ENCODE assay signal across 28 mouse cellular contexts in the genomic region with DNA sequence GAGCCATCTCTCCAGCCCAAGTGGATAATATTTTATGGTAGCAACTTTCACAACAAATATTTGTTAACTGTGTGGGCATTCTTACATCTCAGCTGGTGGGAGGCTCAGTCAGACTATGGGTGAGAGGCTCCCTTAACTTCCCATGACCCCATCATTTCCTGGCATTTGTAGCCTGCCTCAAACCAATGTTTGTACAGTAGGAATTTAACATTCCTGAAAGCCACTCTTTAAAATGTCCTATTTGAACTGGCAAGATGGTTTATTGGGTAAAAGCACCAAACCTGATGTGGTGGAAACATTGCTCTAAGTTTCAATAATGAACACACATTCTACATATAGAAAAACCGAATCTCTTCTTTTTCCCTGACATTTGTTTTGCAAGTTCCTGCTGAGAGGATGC. TPM values are rescaled to one million over a fixed set of nuclear protein-coding genes. Genes with fewer than 3 reads are reported as not detected.
A peak's percentile ranks its signal among the peaks of the same experiment; 100 is the strongest.
DNase-seq lines count a peak whose midpoint lies in the region; ATAC-seq and TF ChIP-seq lines count a peak whose summit lies in the region.
"Had no signal": no experiment of that assay in that cellular context is flagged by ENCODE, and none has a peak within 500 bp of the region (broad histone marks: within the 10 kb centered on the region; RNA-seq: fewer than 3 reads in every experiment).

No protein-coding gene starts in this region.

- H3K36me3 ChIP-seq in midbrain, embryonic 11.5 days (ENCODE audit: control insufficient read depth, insufficient read depth, low read length): no peaks in the 10 kb centered on the region
- no peaks in the 10 kb centered on the region for H3K36me3 ChIP-seq in midbrain, postnatal 0 days (ENCODE audit: insufficient read depth, low read length)
- no peaks in the 10 kb centered on the region for H3K36me3 ChIP-seq in kidney, embryonic 16.5 days (ENCODE audit: insufficient read depth, low read length)
- no peaks in the 10 kb centered on the region for H3K36me3 ChIP-seq in thymus, adult 2 months (ENCODE audit: control insufficient read depth, insufficient read depth, low read length)
- H3K36me3 ChIP-seq: embryonic facial prominence, embryonic 13.5 days; embryonic facial prominence, embryonic 15.5 days; forebrain, embryonic 10.5 days; forebrain, embryonic 12.5 days; G1E had no signal

- H3K4me1 ChIP-seq in midbrain, embryonic 11.5 days (ENCODE audit: control insufficient read depth, insufficient read depth, low read length): no peaks in the 10 kb centered on the region
- no peaks in the 10 kb centered on the region for H3K4me1 ChIP-seq in midbrain, postnatal 0 days (ENCODE audit: insufficient read depth, low read length)
- no peaks in the 10 kb centered on the region for H3K4me1 ChIP-seq in embryonic fibroblast, embryonic 13.5 days (ENCODE audit: control insufficient read depth, insufficient read depth, low read length)
- H3K4me1 ChIP-seq in kidney, embryonic 16.5 days (ENCODE audit: insufficient read depth, low read length): no peaks in the 10 kb centered on the region
- H3K4me1 ChIP-seq in thymus, adult 2 months (replicated peaks; ENCODE audit: control insufficient read depth, insufficient read depth, low read length): no peaks in the 10 kb centered on the region
- H3K4me1 ChIP-seq: embryonic facial prominence, embryonic 13.5 days; embryonic facial prominence, embryonic 15.5 days; forebrain, embryonic 10.5 days; forebrain, embryonic 12.5 days had no signal

- ATAC-seq in midbrain, embryonic 11.5 days (ENCODE audit: low FRiP score): no peak
- ATAC-seq in midbrain, postnatal 0 days (ENCODE audit: low FRiP score): no peak
- ATAC-seq in kidney, embryonic 16.5 days (ENCODE audit: low FRiP score, low TSS enrichment): no peak
- ATAC-seq: activated CD4-positive, CD25-positive, alpha-beta regulatory T cell, adult 4 months; CD4-positive, CD25-positive, alpha-beta regulatory T cell, adult 4 months; forebrain, embryonic 14.5 days; forebrain, embryonic 16.5 days had no signal

- DNase-seq in midbrain, embryonic 11.5 days (ENCODE audit: low spot score, missing footprints): peak; percentile 69
- DNase-seq in midbrain, postnatal 0 days (ENCODE audit: low spot score): no peak
- peak; percentile 73 for DNase-seq in Muller cell, postnatal 12 days (ENCODE audit: inconsistent ontology term)
- no peak for DNase-seq in thymus, adult 2 months
- no peak for DNase-seq in T-cell, adult 2 months (ENCODE audit: low spot score)
- DNase-seq: adrenal gland, adult 2 months; adrenal gland, postnatal 10 days; adrenal gland, postnatal 25 days; B cell, adult 2 months; cerebellum, adult 11 months; cerebellum, adult 18-20 months; cerebellum, adult 8-10 months; cerebellum, adult 9-11 months; cerebellum, postnatal 14 days; cerebellum, postnatal 36 days; embryo, embryonic 11 days had no signal

- H3K27ac ChIP-seq in midbrain, embryonic 11.5 days (ENCODE audit: low read depth, low read length): no peak overlapping the region
- H3K27ac ChIP-seq in midbrain, postnatal 0 days (ENCODE audit: low read depth, low read length): no peak overlapping the region
- H3K27ac ChIP-seq in embryonic fibroblast, embryonic 13.5 days (ENCODE audit: insufficient read depth, low read length): peak overlapping the region; percentile 19; the same call in 1 of the 2 replicates
- no peak overlapping the region for H3K27ac ChIP-seq in kidney, embryonic 16.5 days (ENCODE audit: low read length)
- H3K27ac ChIP-seq in thymus, adult 2 months (ENCODE audit: control insufficient read depth, insufficient read depth, low read length): no peak overlapping the region
- H3K27ac ChIP-seq: embryonic facial prominence, embryonic 13.5 days; embryonic facial prominence, embryonic 15.5 days; forebrain, embryonic 10.5 days; forebrain, embryonic 12.5 days had no signal

- no peak overlapping the region for H3K4me2 ChIP-seq in midbrain, embryonic 11.5 days
- H3K4me2 ChIP-seq in midbrain, postnatal 0 days (ENCODE audit: low read depth, low read length, poor library complexity, severe bottlenecking): no peak overlapping the region
- no peak overlapping the region for H3K4me2 ChIP-seq in kidney, embryonic 16.5 days (replicated peaks; ENCODE audit: low read depth, low read length)
- H3K4me2 ChIP-seq: embryonic facial prominence, embryonic 13.5 days; embryonic facial prominence, embryonic 15.5 days; forebrain, embryonic 12.5 days had no signal

- no peak for TF ChIP-seq POLR2A in embryonic fibroblast, embryonic 13.5 days (IDR thresholded peaks at IDR 0.05; ENCODE audit: low read depth, low read length)
- TF ChIP-seq POLR2A in thymus, adult 2 months (IDR thresholded peaks at IDR 0.05; ENCODE audit: control insufficient read depth, extremely low read depth, insufficient read depth, low read length, poor library complexity): no peak

- 80% methylated on average over 1 of the region's 1 CpGs for WGBS in midbrain, embryonic 11.5 days
- WGBS in midbrain, postnatal 0 days: 80% methylated on average over 1 of the region's 1 CpGs
- WGBS in kidney, embryonic 16.5 days: 62% methylated on average over 1 of the region's 1 CpGs
- 73% methylated on average over 1 of the region's 1 CpGs for WGBS in thymus, adult 2 months

- TF ChIP-seq CTCF in midbrain, postnatal 0 days (IDR thresholded peaks at IDR 0.05): no peak
- TF ChIP-seq CTCF in embryonic fibroblast, embryonic 13.5 days (IDR thresholded peaks at IDR 0.05; ENCODE audit: borderline replicate concordance, insufficient read depth, low read length): no peak
- TF ChIP-seq CTCF in thymus, adult 2 months (IDR thresholded peaks at IDR 0.05; ENCODE audit: borderline replicate concordance, control insufficient read depth, extremely low read depth, insufficient read depth, low read length, poor library complexity): no peak

- no peak overlapping the region for H3K9ac ChIP-seq in midbrain, embryonic 11.5 days (ENCODE audit: low read length)
- no peak overlapping the region for H3K9ac ChIP-seq in midbrain, postnatal 0 days (replicated peaks; ENCODE audit: low read length, poor library complexity, severe bottlenecking)
- no peak overlapping the region for H3K9ac ChIP-seq in kidney, embryonic 16.5 days (replicated peaks; ENCODE audit: low read length)
- H3K9ac ChIP-seq: embryonic facial prominence, embryonic 13.5 days; embryonic facial prominence, embryonic 15.5 days; forebrain, embryonic 12.5 days had no signal

- no peaks in the 10 kb centered on the region for H3K9me3 ChIP-seq in midbrain, embryonic 11.5 days (ENCODE audit: control insufficient read depth, low read length)
- H3K9me3 ChIP-seq in midbrain, postnatal 0 days (ENCODE audit: low read length): no peaks in the 10 kb centered on the region
- no peaks in the 10 kb centered on the region for H3K9me3 ChIP-seq in kidney, embryonic 16.5 days (ENCODE audit: low read length)
- H3K9me3 ChIP-seq: embryonic facial prominence, embryonic 13.5 days; embryonic facial prominence, embryonic 15.5 days; forebrain, embryonic 10.5 days; forebrain, embryonic 12.5 days; G1E had no signal

- no peak overlapping the region for H3K4me3 ChIP-seq in midbrain, embryonic 11.5 days (ENCODE audit: low read depth, low read length)
- no peak overlapping the region for H3K4me3 ChIP-seq in midbrain, postnatal 0 days (ENCODE audit: low read depth, low read length)
- no peak overlapping the region for H3K4me3 ChIP-seq in embryonic fibroblast, embryonic 13.5 days (ENCODE audit: insufficient read depth, low read length)
- H3K4me3 ChIP-seq in kidney, embryonic 16.5 days (ENCODE audit: low read length): no peak overlapping the region
- H3K4me3 ChIP-seq in thymus, adult 2 months (ENCODE audit: control insufficient read depth, insufficient read depth, low read length): no peak overlapping the region
- H3K4me3 ChIP-seq: embryonic facial prominence, embryonic 13.5 days; embryonic facial prominence, embryonic 15.5 days; forebrain, embryonic 10.5 days; forebrain, embryonic 12.5 days had no signal

- no peaks in the 10 kb centered on the region for H3K27me3 ChIP-seq in midbrain, embryonic 11.5 days (ENCODE audit: control insufficient read depth, insufficient read depth, low read length)
- no peaks in the 10 kb centered on the region for H3K27me3 ChIP-seq in midbrain, postnatal 0 days (ENCODE audit: insufficient read depth, low read length)
- no peaks in the 10 kb centered on the region for H3K27me3 ChIP-seq in kidney, embryonic 16.5 days (ENCODE audit: insufficient read depth, low read length)
- H3K27me3 ChIP-seq in thymus, adult 2 months (ENCODE audit: control insufficient read depth, insufficient read depth, low read length): no peaks in the 10 kb centered on the region
- H3K27me3 ChIP-seq: CH12.LX; embryonic facial prominence, embryonic 13.5 days; embryonic facial prominence, embryonic 15.5 days; forebrain, embryonic 12.5 days had no signal

RNA-seq across cellular contexts. Expression of gene Hdac2, which starts 50.0 kb away (rescaled TPM):
- 428 and 440 TPM in 2 replicates for polyA plus RNA-seq in midbrain, embryonic 11.5 days (2014; fragmentation: Nextera tagmentation; extraction: Ambion mirVana)
- 153 and 177 TPM in 2 replicates for total RNA-seq in midbrain, postnatal 0 days (2014; rRNA removed)
- polyA plus RNA-seq in midbrain, postnatal 0 days (2015; fragmentation: Nextera tagmentation; extraction: Ambion mirVana): 201 and 208 TPM in 2 replicates
- 168 and 216 TPM in 2 replicates for polyA plus RNA-seq in embryonic fibroblast, embryonic 13.5 days (2011; ENCODE audit: insufficient read length, low read depth, missing spikeins)
- polyA plus RNA-seq in kidney, embryonic 16.5 days (2015; fragmentation: Nextera tagmentation; extraction: Ambion mirVana): 210 and 225 TPM in 2 replicates
- polyA plus RNA-seq in thymus, adult 2 months (2012; rRNA removed): 23.0 and 30.6 TPM in 2 replicates

Comparison
In these comparisons a context has a peak if more than half of its experiments do, and no peak if none do; other contexts are left out.
1. DNase-seq: peak in midbrain, embryonic 11.5 days (single experiment) and Muller cell, postnatal 12 days (single experiment); none in midbrain, postnatal 0 days (single experiment), thymus, adult 2 months (single experiment) and T-cell, adult 2 months (single experiment).